Comparison of ENCODE assay signal across 20 mouse cellular contexts in the genomic region with DNA sequence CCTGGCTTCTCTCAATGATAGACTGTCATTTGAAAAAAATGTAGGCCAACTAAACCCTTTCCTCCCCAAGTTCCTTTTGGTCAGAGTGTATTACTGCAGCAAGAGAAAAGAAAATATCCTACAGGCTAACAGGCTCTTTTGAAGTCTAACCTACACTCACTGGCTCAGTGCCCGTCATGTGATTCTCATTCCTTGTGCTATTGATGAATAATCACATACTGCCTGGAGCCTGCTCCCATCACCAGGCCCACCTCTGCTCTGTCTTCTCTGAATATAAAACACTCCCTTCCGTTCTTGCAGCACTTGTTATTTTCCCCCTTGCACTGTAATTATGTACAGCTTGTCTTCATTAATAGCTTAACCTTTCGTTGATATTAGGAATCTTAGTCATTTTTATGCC.
A peak's percentile ranks its signal among the peaks of the same experiment; 100 is the strongest.
DNase-seq lines count a peak whose midpoint lies in the region; ATAC-seq and TF ChIP-seq lines count a peak whose summit lies in the region.
"Had no signal": no experiment of that assay in that cellular context is flagged by ENCODE, and none has a peak within 500 bp of the region (broad histone marks: within the 10 kb centered on the region; RNA-seq: fewer than 3 reads in every experiment).

No protein-coding gene starts in this region.

- H3K27me3 ChIP-seq in forebrain, embryonic 14.5 days (replicated peaks; ENCODE audit: control insufficient read depth, insufficient read depth, low read length), result no peaks in the 10 kb centered on the region
- H3K27me3 ChIP-seq in forebrain, embryonic 12.5 days, result no peaks in the 10 kb centered on the region
- no peaks in the 10 kb centered on the region for H3K27me3 ChIP-seq in midbrain, embryonic 13.5 days
- H3K27me3 ChIP-seq in midbrain, postnatal 0 days (ENCODE audit: insufficient read depth, low read length), result no peaks in the 10 kb centered on the region
- H3K27me3 ChIP-seq: embryonic facial prominence, embryonic 15.5 days; hindbrain, embryonic 12.5 days; hindbrain, embryonic 15.5 days had no signal

- no peak for TF ChIP-seq CTCF in midbrain, postnatal 0 days (IDR thresholded peaks at IDR 0.05)
- no peak for TF ChIP-seq CTCF in brain, embryonic 14.5 days (IDR thresholded peaks at IDR 0.05; ENCODE audit: borderline replicate concordance, extremely low read depth, insufficient read depth, insufficient read length)
- no peak for TF ChIP-seq CTCF in gastrocnemius, adult 2 months (IDR thresholded peaks at IDR 0.05)

- no peak for ATAC-seq in forebrain, embryonic 14.5 days
- no peak for ATAC-seq in forebrain, embryonic 12.5 days (ENCODE audit: low FRiP score)
- ATAC-seq in midbrain, embryonic 13.5 days, result peak; percentile 75
- ATAC-seq in midbrain, postnatal 0 days (ENCODE audit: low FRiP score), result no peak
- ATAC-seq: CD4-positive, CD25-positive, alpha-beta regulatory T cell, adult 4 months; forebrain, embryonic 16.5 days had no signal

- no peaks in the 10 kb centered on the region for H3K9me3 ChIP-seq in forebrain, embryonic 14.5 days (replicated peaks; ENCODE audit: control insufficient read depth, low read length)
- H3K9me3 ChIP-seq in forebrain, embryonic 12.5 days, result no peaks in the 10 kb centered on the region
- H3K9me3 ChIP-seq in midbrain, embryonic 13.5 days, result no peaks in the 10 kb centered on the region
- H3K9me3 ChIP-seq in midbrain, postnatal 0 days (ENCODE audit: low read length), result no peaks in the 10 kb centered on the region
- H3K9me3 ChIP-seq: embryonic facial prominence, embryonic 15.5 days; hindbrain, embryonic 12.5 days; hindbrain, embryonic 15.5 days had no signal

- no peaks in the 10 kb centered on the region for H3K36me3 ChIP-seq in forebrain, embryonic 14.5 days (ENCODE audit: control insufficient read depth, insufficient read depth, low read length)
- H3K36me3 ChIP-seq in forebrain, embryonic 12.5 days (replicated peaks), result no peaks in the 10 kb centered on the region
- H3K36me3 ChIP-seq in midbrain, embryonic 13.5 days, result no peaks in the 10 kb centered on the region
- no peaks in the 10 kb centered on the region for H3K36me3 ChIP-seq in midbrain, postnatal 0 days (ENCODE audit: insufficient read depth, low read length)
- H3K36me3 ChIP-seq: embryonic facial prominence, embryonic 15.5 days; hindbrain, embryonic 12.5 days; hindbrain, embryonic 15.5 days had no signal

- H3K4me1 ChIP-seq in forebrain, embryonic 14.5 days (ENCODE audit: control insufficient read depth, insufficient read depth, low read length), result no peaks in the 10 kb centered on the region
- no peaks in the 10 kb centered on the region for H3K4me1 ChIP-seq in forebrain, embryonic 12.5 days
- H3K4me1 ChIP-seq in midbrain, embryonic 13.5 days (replicated peaks), result no peaks in the 10 kb centered on the region
- no peaks in the 10 kb centered on the region for H3K4me1 ChIP-seq in midbrain, postnatal 0 days (ENCODE audit: insufficient read depth, low read length)
- H3K4me1 ChIP-seq: embryonic facial prominence, embryonic 15.5 days; hindbrain, embryonic 12.5 days; hindbrain, embryonic 15.5 days had no signal

- no peak overlapping the region for H3K9ac ChIP-seq in forebrain, embryonic 14.5 days (ENCODE audit: low read length)
- no peak overlapping the region for H3K9ac ChIP-seq in forebrain, embryonic 12.5 days
- no peak overlapping the region for H3K9ac ChIP-seq in midbrain, embryonic 13.5 days (replicated peaks)
- no peak overlapping the region for H3K9ac ChIP-seq in midbrain, postnatal 0 days (replicated peaks; ENCODE audit: low read length, poor library complexity, severe bottlenecking)
- H3K9ac ChIP-seq: embryonic facial prominence, embryonic 15.5 days; hindbrain, embryonic 12.5 days; hindbrain, embryonic 15.5 days had no signal

- no peak for TF ChIP-seq POLR2A in brain, embryonic 14.5 days (IDR thresholded peaks at IDR 0.05; ENCODE audit: borderline replicate concordance, extremely low read depth, insufficient read depth, insufficient read length, poor library complexity, severe bottlenecking)

- H3K27ac ChIP-seq in forebrain, embryonic 14.5 days (ENCODE audit: low read depth, low read length), result no peak overlapping the region
- H3K27ac ChIP-seq in forebrain, embryonic 12.5 days, result no peak overlapping the region
- no peak overlapping the region for H3K27ac ChIP-seq in midbrain, embryonic 13.5 days
- H3K27ac ChIP-seq in midbrain, postnatal 0 days (ENCODE audit: low read depth, low read length), result no peak overlapping the region
- H3K27ac ChIP-seq in gastrocnemius, adult 2 months, result no peak overlapping the region
- H3K27ac ChIP-seq: embryonic facial prominence, embryonic 15.5 days; hindbrain, embryonic 12.5 days; hindbrain, embryonic 15.5 days had no signal

- intact Hi-C loops in gastrocnemius, adult 2 months (cut with DNase I), result no loop called here

- WGBS in forebrain, embryonic 14.5 days, result 72% methylated on average over 3 of the region's 3 CpGs
- 69% methylated on average over 3 of the region's 3 CpGs for WGBS in forebrain, embryonic 12.5 days
- 77% methylated on average over 3 of the region's 3 CpGs for WGBS in midbrain, embryonic 13.5 days
- 60% methylated on average over 3 of the region's 3 CpGs for WGBS in midbrain, postnatal 0 days

- no peak overlapping the region for H3K4me2 ChIP-seq in forebrain, embryonic 14.5 days (ENCODE audit: low read length)
- no peak overlapping the region for H3K4me2 ChIP-seq in forebrain, embryonic 12.5 days
- no peak overlapping the region for H3K4me2 ChIP-seq in midbrain, embryonic 13.5 days (replicated peaks)
- no peak overlapping the region for H3K4me2 ChIP-seq in midbrain, postnatal 0 days (ENCODE audit: low read depth, low read length, poor library complexity, severe bottlenecking)
- H3K4me2 ChIP-seq: embryonic facial prominence, embryonic 15.5 days; heart, embryonic 11.5 days; hindbrain, embryonic 12.5 days; hindbrain, embryonic 15.5 days had no signal

- peak; percentile 1 for DNase-seq in forebrain, embryonic 14.5 days (ENCODE audit: low spot score)
- no peak for DNase-seq in midbrain, postnatal 0 days (ENCODE audit: low spot score)
- DNase-seq in brain, adult 2 months (ENCODE audit: low read depth, low spot score), result peak; percentile 63
- peak; percentile 42 for DNase-seq in brain, embryonic 14.5 days (ENCODE audit: low read depth)
- no peak for DNase-seq in gastrocnemius, adult 2 months
- no peak for DNase-seq in urinary bladder, postnatal 25 days (ENCODE audit: low spot score)
- DNase-seq: adrenal gland, adult 2 months; adrenal gland, postnatal 14 days; cerebellum, adult 9-10 months; cerebellum, postnatal 14 days; gastrocnemius, postnatal 14 days; heart, adult 11 months had no signal

- no peak overlapping the region for H3K4me3 ChIP-seq in forebrain, embryonic 14.5 days (ENCODE audit: low read depth, low read length)
- no peak overlapping the region for H3K4me3 ChIP-seq in forebrain, embryonic 12.5 days (replicated peaks)
- no peak overlapping the region for H3K4me3 ChIP-seq in midbrain, embryonic 13.5 days (replicated peaks)
- no peak overlapping the region for H3K4me3 ChIP-seq in midbrain, postnatal 0 days (ENCODE audit: low read depth, low read length)
- no peak overlapping the region for H3K4me3 ChIP-seq in gastrocnemius, adult 2 months
- H3K4me3 ChIP-seq: embryonic facial prominence, embryonic 15.5 days; hindbrain, embryonic 12.5 days; hindbrain, embryonic 15.5 days had no signal

Comparison
In these comparisons a context has a peak if more than half of its experiments do, and no peak if none do; other contexts are left out.
1. DNase-seq: peak in forebrain, embryonic 14.5 days (single experiment), brain, adult 2 months (single experiment) and brain, embryonic 14.5 days (single experiment); none in midbrain, postnatal 0 days (single experiment), gastrocnemius, adult 2 months (single experiment) and urinary bladder, postnatal 25 days (single experiment).